In genomic region chr5:142880806-142881516, GRCm38 (mm10) we compare ENCODE assay signal across 9 mouse cellular contexts. TPM values are rescaled to one million over a fixed set of nuclear protein-coding genes. Genes with fewer than 3 reads are reported as not detected.
A peak's percentile ranks its signal among the peaks of the same experiment; 100 is the strongest.
DNase-seq lines count a peak whose midpoint lies in the region; ATAC-seq and TF ChIP-seq lines count a peak whose summit lies in the region.
"Had no signal": no experiment of that assay in that cellular context is flagged by ENCODE, and none has a peak within 500 bp of the region (broad histone marks: within the 10 kb centered on the region; RNA-seq: fewer than 3 reads in every experiment).

No protein-coding gene starts in this region.

- H3K9ac ChIP-seq in intestine, embryonic 14.5 days (ENCODE audit: low read length) = peak overlapping the region; percentile 14; the same call in 1 of the 2 replicates
- H3K9ac ChIP-seq in intestine, postnatal 0 days (ENCODE audit: low read depth, low read length) = no peak overlapping the region
- peak overlapping the region; percentile 47 for H3K9ac ChIP-seq in forebrain, embryonic 11.5 days (ENCODE audit: low read length)
- H3K9ac ChIP-seq: liver, embryonic 15.5 days had no signal

- no peak for ATAC-seq in intestine, embryonic 14.5 days (replicated peaks; ENCODE audit: low FRiP score, low TSS enrichment, low read depth)
- no peak for ATAC-seq in intestine, postnatal 0 days
- ATAC-seq in forebrain, embryonic 11.5 days (replicated peaks; ENCODE audit: low FRiP score) = no peak
- peak; percentile 34 for ATAC-seq in megakaryocyte, adult 5-6 weeks (ENCODE audit: poor library complexity, severe bottlenecking)

- H3K4me1 ChIP-seq in intestine, embryonic 14.5 days (replicated peaks; ENCODE audit: control insufficient read depth, insufficient read depth, low read length) = peaks cover 9% of the 10 kb centered on the region
- no peaks in the 10 kb centered on the region for H3K4me1 ChIP-seq in intestine, postnatal 0 days (replicated peaks; ENCODE audit: control insufficient read depth, insufficient read depth, low read length)
- peaks cover 12% of the 10 kb centered on the region for H3K4me1 ChIP-seq in forebrain, embryonic 11.5 days (replicated peaks; ENCODE audit: control insufficient read depth, insufficient read depth, low read length)

- peaks cover 33% of the 10 kb centered on the region for H3K36me3 ChIP-seq in intestine, embryonic 14.5 days (ENCODE audit: control insufficient read depth, insufficient read depth, low read length)
- peaks cover 47% of the 10 kb centered on the region for H3K36me3 ChIP-seq in intestine, postnatal 0 days (ENCODE audit: control insufficient read depth, insufficient read depth)
- peaks cover 12% of the 10 kb centered on the region; the same call in 1 of the 2 replicates for H3K36me3 ChIP-seq in forebrain, embryonic 11.5 days (ENCODE audit: control insufficient read depth, insufficient read depth, low read length)

- no peak for TF ChIP-seq CTCF in intestine, postnatal 0 days (IDR thresholded peaks at IDR 0.05; ENCODE audit: low read depth)

- peak; percentile 58 for DNase-seq in intestine, embryonic 14.5 days (ENCODE audit: low spot score)
- DNase-seq in forebrain, embryonic 11.5 days (ENCODE audit: low spot score) = no peak
- peak; percentile 78 for DNase-seq in kidney, adult 11 months
- DNase-seq in urinary bladder, adult 2 months (ENCODE audit: low spot score) = no peak
- DNase-seq in left cerebral cortex, adult 8-10 months (ENCODE audit: low spot score in 2 of 2) = no peak
- no peak for DNase-seq in right cerebral cortex, adult 18-20 months

- H3K4me2 ChIP-seq in intestine, embryonic 14.5 days (ENCODE audit: low read length) = no peak overlapping the region
- H3K4me2 ChIP-seq in intestine, postnatal 0 days (replicated peaks; ENCODE audit: low read depth) = no peak overlapping the region
- no peak overlapping the region for H3K4me2 ChIP-seq in forebrain, embryonic 11.5 days (ENCODE audit: low read depth, low read length, severe bottlenecking)
- H3K4me2 ChIP-seq: liver, embryonic 15.5 days had no signal

- H3K9me3 ChIP-seq in intestine, embryonic 14.5 days (ENCODE audit: control insufficient read depth, low read length) = no peaks in the 10 kb centered on the region
- H3K9me3 ChIP-seq in intestine, postnatal 0 days (ENCODE audit: control insufficient read depth) = no peaks in the 10 kb centered on the region
- no peaks in the 10 kb centered on the region for H3K9me3 ChIP-seq in forebrain, embryonic 11.5 days (ENCODE audit: control insufficient read depth, low read length)
- H3K9me3 ChIP-seq: liver, embryonic 15.5 days had no signal

- peak overlapping the region; percentile 55 for H3K27ac ChIP-seq in intestine, embryonic 14.5 days (ENCODE audit: low read depth)
- H3K27ac ChIP-seq in intestine, postnatal 0 days (ENCODE audit: low read depth, low read length) = no peak overlapping the region
- H3K27ac ChIP-seq in forebrain, embryonic 11.5 days (ENCODE audit: low read depth, low read length) = peak overlapping the region; percentile 64
- H3K27ac ChIP-seq: liver, embryonic 15.5 days had no signal

- H3K27me3 ChIP-seq in intestine, embryonic 14.5 days (replicated peaks; ENCODE audit: control insufficient read depth, insufficient read depth, low read length) = no peaks in the 10 kb centered on the region
- no peaks in the 10 kb centered on the region for H3K27me3 ChIP-seq in intestine, postnatal 0 days (replicated peaks; ENCODE audit: control insufficient read depth, insufficient read depth, low read length)
- H3K27me3 ChIP-seq in forebrain, embryonic 11.5 days (ENCODE audit: control insufficient read depth, insufficient read depth, low read length) = no peaks in the 10 kb centered on the region
- H3K27me3 ChIP-seq: liver, embryonic 15.5 days had no signal

- 27% methylated on average over 13 of the region's 13 CpGs for WGBS in intestine, embryonic 14.5 days
- 44% methylated on average over 13 of the region's 13 CpGs for WGBS in intestine, postnatal 0 days
- WGBS in forebrain, embryonic 11.5 days = 34% methylated on average over 13 of the region's 13 CpGs

- H3K4me3 ChIP-seq in intestine, embryonic 14.5 days (ENCODE audit: low read depth, low read length) = no peak overlapping the region
- H3K4me3 ChIP-seq in intestine, postnatal 0 days (ENCODE audit: low read depth, low read length) = no peak overlapping the region
- no peak overlapping the region for H3K4me3 ChIP-seq in forebrain, embryonic 11.5 days (ENCODE audit: low read depth, low read length)
- H3K4me3 ChIP-seq: liver, embryonic 15.5 days had no signal

RNA-seq across cellular contexts. Expression of gene Fbxl18, which starts 14.3 kb away (rescaled TPM):
- polyA plus RNA-seq in intestine, embryonic 14.5 days (2014; fragmentation: Nextera tagmentation; extraction: Ambion mirVana) = 10.3 and 10.8 TPM in 2 replicates
- polyA plus RNA-seq in intestine, postnatal 0 days (2015; fragmentation: Nextera tagmentation; extraction: Ambion mirVana) = 5.6 and 6.2 TPM in 2 replicates
- 15.4 and 16.0 TPM in 2 replicates for polyA plus RNA-seq in forebrain, embryonic 11.5 days (2014; fragmentation: Nextera tagmentation; extraction: Ambion mirVana)
- 1.7 and 3.0 TPM in 2 replicates for total RNA-seq in megakaryocyte, adult 5-6 weeks (2015)
- 2.6 and 2.7 TPM in 2 replicates for total RNA-seq in megakaryocyte, adult 5-6 weeks (2017)
- 7.0 and 8.4 TPM in 2 replicates for polyA plus RNA-seq in urinary bladder, adult 2 months (2012; rRNA removed)
- total RNA-seq in left cerebral cortex, adult 8-10 months (2022) = 10 to 100 TPM; 28.8 to 30.9 (median 29.6) TPM

RNA-seq across cellular contexts. Expression of gene Actb, which starts 25.6 kb away (rescaled TPM):
- 15,561 and 16,510 TPM in 2 replicates for polyA plus RNA-seq in intestine, embryonic 14.5 days (2014; fragmentation: Nextera tagmentation; extraction: Ambion mirVana)
- polyA plus RNA-seq in intestine, postnatal 0 days (2015; fragmentation: Nextera tagmentation; extraction: Ambion mirVana) = 22,808 and 23,070 TPM in 2 replicates
- 13,526 and 13,808 TPM in 2 replicates for polyA plus RNA-seq in forebrain, embryonic 11.5 days (2014; fragmentation: Nextera tagmentation; extraction: Ambion mirVana)
- 15,428 and 15,938 TPM in 2 replicates for total RNA-seq in megakaryocyte, adult 5-6 weeks (2015)
- total RNA-seq in megakaryocyte, adult 5-6 weeks (2017) = 7,091 and 10,908 TPM in 2 replicates
- 5,740 and 7,458 TPM in 2 replicates for polyA plus RNA-seq in urinary bladder, adult 2 months (2012; rRNA removed)
- 1,000 to 10,000 TPM; 2,552 to 2,721 (median 2,651) TPM for total RNA-seq in left cerebral cortex, adult 8-10 months (2022)

Comparison
In these comparisons a context has a peak if more than half of its experiments do, and no peak if none do; other contexts are left out.
1. DNase-seq: peak in intestine, embryonic 14.5 days (single experiment) and kidney, adult 11 months (single experiment); none in forebrain, embryonic 11.5 days (single experiment), urinary bladder, adult 2 months (single experiment), left cerebral cortex, adult 8-10 months (0 of 2) and right cerebral cortex, adult 18-20 months (single experiment).